Mouse (Mus musculus): ENCODE data around the gene Lonp1. TPM values are rescaled to one million over a fixed set of nuclear protein-coding genes. Genes with fewer than 3 reads are reported as not detected.
A peak's percentile ranks its signal among the peaks of the same experiment; 100 is the strongest.

The Lonp1 gene
- polyA plus RNA-seq (2012; fragmentation: generic; extraction: Trizol) = 120 TPM
- long read RNA-seq, experiment 1, transcript Lonp1-201 (18 exons, 2,951 nt) = major isoform, 54 of 87 reads
- long read RNA-seq, experiment 1, partial matches to known transcripts = 27 of 87 reads
- long read RNA-seq, experiment 1, other reads (novel, unspliced or antisense) = 6 of 87 reads
- long read RNA-seq, experiment 2, transcript Lonp1-201 (18 exons, 2,951 nt) = major isoform, 1,342 of 1,443 reads
- long read RNA-seq, experiment 2, partial matches to known transcripts = 37 of 1,443 reads
- long read RNA-seq, experiment 2, other reads (novel, unspliced or antisense) = 64 of 1,443 reads

DNA sequence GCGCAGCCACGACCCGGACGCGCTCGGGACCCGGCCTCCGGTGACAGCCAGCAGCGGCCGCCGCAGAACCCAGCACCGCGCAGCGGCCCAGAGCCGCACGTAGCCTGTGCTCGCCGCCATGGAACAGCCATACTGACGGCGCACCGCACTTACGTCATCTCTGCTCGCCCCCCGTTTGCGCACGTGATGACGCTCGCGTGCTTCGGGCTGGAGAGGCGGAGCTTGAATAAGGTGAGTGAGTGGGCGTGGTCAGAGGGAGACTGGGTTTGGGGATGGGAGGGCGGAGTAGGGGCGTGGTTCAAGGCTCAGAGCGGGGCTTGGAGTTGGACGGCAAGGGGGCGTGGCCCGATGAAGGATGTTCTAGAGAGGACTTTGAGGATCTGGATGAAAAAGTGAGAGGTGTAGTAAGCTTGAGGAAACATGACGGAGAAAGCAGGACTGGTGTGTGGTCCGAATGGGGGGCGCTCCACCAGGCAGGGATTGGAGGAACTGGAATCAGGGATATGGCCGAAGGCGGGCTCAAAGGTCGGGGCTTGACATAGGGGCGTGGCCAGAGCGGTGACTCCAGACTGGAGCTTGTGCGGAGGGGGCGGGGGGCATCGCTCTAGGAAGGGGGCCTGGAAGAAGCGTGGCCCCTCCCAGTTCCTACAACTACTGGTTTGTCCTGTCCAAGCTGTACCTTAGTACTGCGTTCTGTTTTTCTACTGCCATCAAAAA, at the start of gene Lonp1:
Gene Lonp1, minus strand, starts transcription at position 134 of the 717 bp plus-strand sequence.
- TF ChIP-seq MYOG (IDR thresholded peaks at IDR 0.05; ENCODE audit: control insufficient read depth, extremely low read depth, insufficient read length) (no peak), CTCF (IDR thresholded peaks at IDR 0.05; ENCODE audit: control insufficient read depth, insufficient read depth, insufficient read length) (no peak), CEBPB (IDR thresholded peaks at IDR 0.05; ENCODE audit: low read depth) (no peak), USF1 (IDR thresholded peaks at IDR 0.05; ENCODE audit: low read depth) (peak; percentile 97), FOSL1 (IDR thresholded peaks at IDR 0.05; ENCODE audit: insufficient read depth, low read length, poor library complexity, severe bottlenecking) (no peak), MYOD1 (IDR thresholded peaks at IDR 0.05; ENCODE audit: control insufficient read depth, insufficient read length, low read depth) (no peak), MAX (IDR thresholded peaks at IDR 0.05) (peak; percentile 81)
- Histone ChIP-seq H3K4me3 (ENCODE audit: insufficient read depth, poor library complexity, severe bottlenecking) (peak within 1 kb of the TSS; percentile 94), H3K79me3 (ENCODE audit: low read depth) (peaks cover 31% of the 10 kb centered on the region), H3K36me3 (ENCODE audit: control insufficient read depth, insufficient read depth) (peaks cover 20% of the 10 kb centered on the region), H3K27me3 (ENCODE audit: control insufficient read depth, insufficient read depth, insufficient read length) (no peaks in the 10 kb centered on the region), H3ac (ENCODE audit: control insufficient read depth, insufficient read length, low read depth) (peak within 1 kb of the TSS; percentile 65), H3K79me2 (ENCODE audit: control insufficient read depth, insufficient read depth) (peaks cover 48% of the 10 kb centered on the region)

DNA sequence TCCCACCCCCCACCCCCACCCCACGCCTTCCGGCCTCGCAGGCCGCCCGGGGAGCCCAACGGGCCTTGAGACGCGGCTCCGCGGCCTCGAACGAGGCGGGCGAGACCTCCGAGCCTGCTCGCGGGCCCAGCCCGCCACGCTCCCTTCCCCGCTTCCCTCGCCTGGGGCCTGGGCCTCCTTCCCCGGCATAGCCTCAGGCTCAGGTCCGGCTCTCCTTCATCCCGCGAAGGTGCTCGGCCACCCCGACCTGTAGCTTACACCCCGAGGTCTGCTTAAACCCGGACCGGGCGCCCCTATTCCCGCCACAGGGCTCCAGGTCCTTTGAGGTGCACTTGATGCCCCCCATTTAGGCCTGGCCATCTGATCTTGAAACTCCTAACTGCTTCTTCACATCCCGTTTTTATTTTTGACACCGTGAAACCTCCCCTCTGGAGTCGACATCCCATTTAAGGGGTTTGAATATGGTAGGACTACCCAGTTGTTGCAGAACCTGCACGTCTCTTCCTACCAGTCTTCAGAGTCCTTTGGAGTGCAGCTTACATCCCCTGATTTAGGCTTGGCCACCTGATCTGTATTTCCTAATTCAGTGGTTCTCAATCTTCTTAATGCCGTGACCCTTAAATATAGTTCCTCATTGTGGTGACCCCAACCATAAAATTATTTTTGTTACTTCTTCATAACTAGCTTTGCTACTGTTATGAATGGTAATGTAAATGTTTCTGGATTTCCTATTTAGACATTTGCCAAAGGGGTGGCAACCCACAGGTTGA, 47.1 kb upstream of the Lonp1 start:
- Histone ChIP-seq H3K27me3 (ENCODE audit: control insufficient read depth, insufficient read depth, insufficient read length) (no peaks in the 10 kb centered on the region), H3K4me3 (ENCODE audit: insufficient read depth, poor library complexity, severe bottlenecking) (peak overlapping the region; percentile 87), H3K79me2 (ENCODE audit: control insufficient read depth, insufficient read depth) (peaks cover 56% of the 10 kb centered on the region), H3K79me3 (ENCODE audit: low read depth) (peaks cover 52% of the 10 kb centered on the region), H3K36me3 (ENCODE audit: control insufficient read depth, insufficient read depth) (peaks cover 24% of the 10 kb centered on the region), H3ac (ENCODE audit: control insufficient read depth, insufficient read length, low read depth) (peak overlapping the region; percentile 82)
- no peak for TF ChIP-seq MYOG (IDR thresholded peaks at IDR 0.05; ENCODE audit: control insufficient read depth, extremely low read depth, insufficient read length)

DNA sequence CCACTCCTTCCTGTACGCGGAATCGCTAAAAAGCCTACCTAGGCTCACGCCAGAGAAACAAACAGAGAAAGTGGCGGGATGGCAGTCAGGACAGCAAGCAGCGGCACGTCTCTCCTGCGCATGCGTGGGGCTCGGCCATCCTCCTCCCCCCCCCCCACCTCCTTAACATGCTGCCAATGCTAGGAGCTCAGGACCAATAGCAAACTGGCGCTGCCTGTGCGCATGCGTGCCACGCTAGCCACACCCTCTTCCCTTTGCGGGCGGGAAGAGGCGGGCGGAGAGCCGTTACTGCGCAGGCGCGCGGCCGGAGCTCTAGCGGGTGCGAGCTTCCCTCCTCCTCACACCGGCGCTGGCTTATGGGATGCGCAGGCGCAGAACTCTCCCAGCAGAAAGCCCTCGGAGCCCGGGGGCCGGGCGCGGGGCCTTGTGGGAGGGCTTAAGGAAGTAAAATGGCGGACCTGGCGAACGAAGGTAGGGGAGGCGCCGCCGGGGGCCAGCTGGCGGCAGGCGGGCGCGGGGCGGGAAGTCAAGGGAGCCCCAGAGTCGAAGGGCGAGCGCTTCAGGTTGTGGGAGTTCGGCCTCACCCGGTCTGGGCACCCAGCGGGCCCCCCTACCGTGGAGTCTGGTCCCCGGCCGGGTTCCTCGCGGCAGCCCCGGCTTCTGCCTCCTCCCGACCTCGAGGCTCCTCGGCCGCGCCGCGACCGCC, 46.4 kb upstream of the Lonp1 start, which contains the start of gene Ranbp3:
Gene Ranbp3, plus strand, starts transcription at position 354 of the 706 bp plus-strand sequence.
- H3K4me3 ChIP-seq (ENCODE audit: insufficient read depth, poor library complexity, severe bottlenecking) = peak within 1 kb of the TSS; percentile 87
- H3K79me2 ChIP-seq (ENCODE audit: control insufficient read depth, insufficient read depth) = peaks cover 49% of the 10 kb centered on the region
- no peak for TF ChIP-seq USF1 (IDR thresholded peaks at IDR 0.05; ENCODE audit: low read depth)
- TF ChIP-seq MYOG (IDR thresholded peaks at IDR 0.05; ENCODE audit: control insufficient read depth, extremely low read depth, insufficient read length) = no peak
- no peak for TF ChIP-seq MYOD1 (IDR thresholded peaks at IDR 0.05; ENCODE audit: control insufficient read depth, insufficient read length, low read depth)
- TF ChIP-seq MAX (IDR thresholded peaks at IDR 0.05) = no peak
- TF ChIP-seq FOSL1 (IDR thresholded peaks at IDR 0.05; ENCODE audit: insufficient read depth, low read length, poor library complexity, severe bottlenecking) = no peak
- TF ChIP-seq CTCF (IDR thresholded peaks at IDR 0.05; ENCODE audit: control insufficient read depth, insufficient read depth, insufficient read length) = no peak
- TF ChIP-seq CEBPB (IDR thresholded peaks at IDR 0.05; ENCODE audit: low read depth) = no peak
- peak within 1 kb of the TSS; percentile 82 for H3ac ChIP-seq (ENCODE audit: control insufficient read depth, insufficient read length, low read depth)
- peaks cover 46% of the 10 kb centered on the region for H3K79me3 ChIP-seq (ENCODE audit: low read depth)
- H3K27me3 ChIP-seq (ENCODE audit: control insufficient read depth, insufficient read depth, insufficient read length) = no peaks in the 10 kb centered on the region
- H3K36me3 ChIP-seq (ENCODE audit: control insufficient read depth, insufficient read depth) = peaks cover 22% of the 10 kb centered on the region

DNA sequence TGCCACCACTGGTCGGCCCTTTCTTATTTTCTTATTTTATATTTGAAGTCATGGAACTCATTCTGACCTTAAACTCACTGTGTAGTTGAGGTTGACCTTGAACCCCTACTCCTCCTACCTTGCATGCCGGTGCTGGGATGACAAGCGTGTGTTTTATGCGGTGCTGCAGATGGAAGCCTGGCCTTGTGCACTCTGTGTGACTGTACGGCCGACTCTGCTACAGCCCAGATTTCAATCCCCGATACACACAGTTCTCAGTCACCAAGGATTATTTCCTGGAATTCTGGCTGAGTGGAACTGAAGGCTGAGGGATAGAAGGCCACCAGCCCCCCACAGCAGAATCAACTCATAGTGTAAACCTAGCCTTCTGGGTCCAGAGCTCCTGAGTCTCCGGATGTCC, 43.1 kb upstream of the Lonp1 start:
- no peak for TF ChIP-seq CTCF (IDR thresholded peaks at IDR 0.05; ENCODE audit: control insufficient read depth, insufficient read depth, insufficient read length)
- TF ChIP-seq USF1 (IDR thresholded peaks at IDR 0.05; ENCODE audit: low read depth) = no peak
- TF ChIP-seq MYOG (IDR thresholded peaks at IDR 0.05; ENCODE audit: control insufficient read depth, extremely low read depth, insufficient read length) = no peak
- H3K79me2 ChIP-seq (ENCODE audit: control insufficient read depth, insufficient read depth) = peaks cover 16% of the 10 kb centered on the region
- no peak overlapping the region for H3K4me3 ChIP-seq (ENCODE audit: insufficient read depth, poor library complexity, severe bottlenecking)
- no peaks in the 10 kb centered on the region for H3K36me3 ChIP-seq (ENCODE audit: control insufficient read depth, insufficient read depth)
- peaks cover 13% of the 10 kb centered on the region for H3K79me3 ChIP-seq (ENCODE audit: low read depth)
- no peak overlapping the region for H3ac ChIP-seq (ENCODE audit: control insufficient read depth, insufficient read length, low read depth)
- no peaks in the 10 kb centered on the region for H3K27me3 ChIP-seq (ENCODE audit: control insufficient read depth, insufficient read depth, insufficient read length)

DNA sequence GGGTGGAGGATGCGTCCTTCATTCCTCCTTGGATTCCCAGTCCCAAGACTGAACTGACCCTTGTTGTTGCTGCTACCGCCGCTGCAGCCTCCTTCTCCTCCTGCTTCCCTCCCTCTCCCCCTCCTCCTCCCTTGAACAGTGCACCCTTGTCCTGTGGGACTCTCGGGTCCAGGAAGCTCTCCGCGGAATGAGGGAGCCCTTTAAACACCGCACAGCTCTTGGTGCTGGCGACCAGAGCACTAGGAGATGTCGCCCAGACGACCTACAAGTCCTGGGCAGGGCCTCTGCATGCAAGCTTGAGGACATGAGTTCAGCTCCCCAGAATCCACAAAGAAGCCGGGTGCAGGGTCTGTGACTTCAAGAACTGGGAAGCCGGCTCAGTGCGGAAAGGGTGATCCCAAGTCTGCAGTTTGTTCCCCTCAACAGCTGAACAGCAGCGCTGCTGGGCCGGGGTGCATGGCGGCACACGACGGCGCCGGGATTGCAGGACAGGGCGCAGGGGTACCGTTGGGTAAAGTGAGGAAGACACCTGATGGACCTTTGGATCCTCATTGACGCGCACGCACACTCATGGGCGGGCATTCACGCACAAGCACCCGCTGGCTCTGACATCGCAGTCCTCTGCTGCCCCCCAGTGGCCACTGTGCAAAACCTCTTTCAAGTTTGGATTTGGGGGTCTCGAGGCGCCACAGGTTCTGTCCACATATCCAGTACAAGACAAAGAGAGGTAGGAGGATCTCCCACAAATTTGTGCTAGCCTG, 41.9 kb upstream of the Lonp1 start:
- Histone ChIP-seq H3ac (ENCODE audit: control insufficient read depth, insufficient read length, low read depth) (no peak overlapping the region), H3K79me2 (ENCODE audit: control insufficient read depth, insufficient read depth) (peaks cover 4% of the 10 kb centered on the region), H3K36me3 (ENCODE audit: control insufficient read depth, insufficient read depth) (no peaks in the 10 kb centered on the region), H3K79me3 (ENCODE audit: low read depth) (peaks cover under 1% of the 10 kb centered on the region), H3K4me3 (ENCODE audit: insufficient read depth, poor library complexity, severe bottlenecking) (no peak overlapping the region), H3K27me3 (ENCODE audit: control insufficient read depth, insufficient read depth, insufficient read length) (no peaks in the 10 kb centered on the region)
- TF ChIP-seq MYOD1 (IDR thresholded peaks at IDR 0.05; ENCODE audit: control insufficient read depth, insufficient read length, low read depth) (no peak), CTCF (IDR thresholded peaks at IDR 0.05; ENCODE audit: control insufficient read depth, insufficient read depth, insufficient read length) (peak; percentile 87), MYOG (IDR thresholded peaks at IDR 0.05; ENCODE audit: control insufficient read depth, extremely low read depth, insufficient read length) (no peak), CEBPB (IDR thresholded peaks at IDR 0.05; ENCODE audit: low read depth) (no peak), MAX (IDR thresholded peaks at IDR 0.05) (peak; percentile 64), USF1 (IDR thresholded peaks at IDR 0.05; ENCODE audit: low read depth) (no peak), FOSL1 (IDR thresholded peaks at IDR 0.05; ENCODE audit: insufficient read depth, low read length, poor library complexity, severe bottlenecking) (no peak)
